Mouse (Mus musculus) hindbrain, embryonic 14.5 days (tissue): ENCODE measurements at regions not wholly inside any gene's neighbourhood (a gene's known extent, or its start where the extent isn't known, plus 50 kb on each side); places are given as distances from the start of the nearest gene placed in this dataset.
"Not testable (repeated sequence)": the region's sequence is repeated elsewhere in the genome, so short reads cannot be mapped to it uniquely, and the experiment has no call there.

ENCODE experiments used
- ATAC-seq: fragments of 200-750 bp; cut with Nextera tagmentation; 2 replicates; pipeline ENCODE4 v1.8.0; 2017; ENCODE audit warnings: moderate number of reproducible peaks, mild to moderate bottlenecking, moderate TSS enrichment, moderate library complexity; ENCODE audit not compliant: low FRiP score
- DNase-seq: peaks from one replicate; pipeline ENCODE4 v3.0.0-alpha.2; 2015; ENCODE audit warnings: low spot score
- H3K27ac ChIP-seq: fragments of 300-500 bp; sonication (generic); 2 replicates; pipeline ENCODE4 v1.5.1; 2014; ENCODE audit warnings: mild to moderate bottlenecking, moderate library complexity
- H3K27me3 ChIP-seq: fragments of 300-500 bp; sonication (generic); 2 replicates; pipeline ENCODE4 v1.6.1; 2014; ENCODE audit warnings: mild to moderate bottlenecking, low read length, mixed read lengths; ENCODE audit not compliant: control insufficient read depth, insufficient read depth
- H3K36me3 ChIP-seq: fragments of 300-500 bp; sonication (generic); replicated peaks from 2 replicates; pipeline ENCODE4 v1.6.1; 2014; ENCODE audit not compliant: control insufficient read depth, insufficient read depth
- H3K4me1 ChIP-seq: fragments of 300-500 bp; sonication (generic); replicated peaks from 2 replicates; pipeline ENCODE4 v1.6.1; 2014; ENCODE audit warnings: antibody characterized with exemption, low read length, mixed read lengths; ENCODE audit not compliant: control insufficient read depth, insufficient read depth
- H3K4me2 ChIP-seq: fragments of 300-500 bp; sonication (generic); replicated peaks from 2 replicates; pipeline ENCODE4 v1.6.1; 2014; ENCODE audit warnings: mild to moderate bottlenecking, moderate library complexity
- H3K4me3 ChIP-seq: fragments of 300-500 bp; sonication (generic); replicated peaks from 2 replicates; pipeline ENCODE4 v1.5.1; 2014; ENCODE audit warnings: mild to moderate bottlenecking, low read length
- H3K9ac ChIP-seq: fragments of 300-500 bp; sonication (generic); 2 replicates; pipeline ENCODE4 v1.6.1; 2014
- H3K9me3 ChIP-seq: fragments of 300-500 bp; sonication (generic); 2 replicates; pipeline ENCODE4 v1.6.1; 2016; ENCODE audit warnings: low read length; ENCODE audit not compliant: control insufficient read depth
- WGBS: fragments of 180-500 bp; shearing (Covaris S2); extraction: QIAGEN DNeasy Blood & Tissue Kit; methylation state at CpG from one replicate; pipeline ENCODE4 v1.1.7; 2014; 5-methylcytosine and 5-hydroxymethylcytosine counted together

DNA sequence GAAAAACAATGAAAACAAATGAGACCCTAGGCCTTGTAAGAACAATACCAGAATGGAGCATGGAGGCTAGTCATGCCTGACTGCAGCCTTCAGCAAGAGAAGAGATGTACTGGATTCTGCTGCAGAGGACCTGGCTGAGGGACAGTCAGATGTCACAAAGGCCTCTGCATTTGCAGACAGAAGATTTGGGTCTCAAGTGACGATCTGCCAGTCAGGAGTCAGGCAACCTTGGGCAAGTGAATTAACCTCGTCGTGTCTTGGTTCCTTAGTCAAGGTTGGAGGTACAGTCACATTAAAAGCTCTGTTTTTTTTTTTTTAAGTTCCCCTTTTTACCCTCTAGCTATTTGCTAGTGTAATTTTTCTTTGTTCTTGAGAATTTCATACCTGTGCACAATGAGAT, 276.6 kb downstream of the Eipr1 start:
- Histone ChIP-seq H3K4me1 (0 out of 2 replicates have a peak, but pooled peaks cover 3% of the 10 kb centered on the region), H3K36me3 (no peaks in the 10 kb centered on the region), H3K4me3 (no peak overlapping the region), H3K9ac (no peak overlapping the region), H3K4me2 (no peak overlapping the region), H3K9me3 (no peaks in the 10 kb centered on the region), H3K27me3 (no peaks in the 10 kb centered on the region), H3K27ac (no peak overlapping the region)
- no peak for ATAC-seq
- 75% methylated on average over 3 of the region's 3 CpGs for WGBS
- DNase-seq, result no peak

DNA sequence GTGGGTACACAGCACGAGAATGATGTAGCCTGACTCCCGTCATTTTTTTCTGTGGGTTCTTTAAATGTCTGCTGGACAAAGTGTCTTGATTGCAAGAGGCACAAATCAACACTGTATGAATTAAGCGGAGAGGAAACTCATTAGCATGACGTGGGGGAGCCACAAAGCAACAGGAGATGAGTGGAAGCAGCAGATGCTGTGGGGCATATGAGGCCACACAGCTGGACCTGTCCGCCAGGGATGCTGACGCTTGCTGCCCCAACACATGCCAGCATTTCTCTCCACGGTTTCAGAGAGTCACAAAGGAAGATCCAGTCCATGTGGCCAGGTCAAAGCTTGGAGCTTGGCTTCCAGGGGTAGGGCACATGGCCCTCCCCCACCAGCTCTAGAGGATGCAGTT, 277.9 kb downstream of the Eipr1 start:
- Histone ChIP-seq H3K4me2 (no peak overlapping the region), H3K36me3 (no peaks in the 10 kb centered on the region), H3K9ac (no peak overlapping the region), H3K9me3 (no peaks in the 10 kb centered on the region), H3K27me3 (no peaks in the 10 kb centered on the region), H3K4me3 (no peak overlapping the region), H3K27ac (no peak overlapping the region), H3K4me1 (0 out of 2 replicates have a peak, but pooled peaks cover 3% of the 10 kb centered on the region)
- ATAC-seq, result no peak
- WGBS, result 40% methylated on average over 7 of the region's 7 CpGs
- DNase-seq, result no peak

DNA sequence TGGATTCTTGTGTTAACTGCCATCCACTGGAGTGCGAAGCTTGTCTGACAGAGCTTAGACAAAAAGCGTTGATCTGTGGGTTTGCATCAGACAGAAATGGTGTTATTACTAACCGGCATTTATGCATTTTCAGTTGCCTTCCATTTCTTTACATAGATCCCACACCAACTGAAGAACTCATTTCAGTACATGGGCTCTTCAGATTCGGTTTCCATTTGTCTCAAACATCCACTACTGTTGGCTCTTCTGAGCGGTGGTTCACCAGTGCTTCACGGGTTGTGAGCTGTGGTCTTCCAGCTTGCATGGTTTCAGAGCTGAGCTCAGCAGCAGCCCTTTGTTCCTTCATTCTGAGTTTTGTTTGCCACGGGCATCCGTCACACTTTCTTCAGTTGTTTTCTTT, 294.4 kb downstream of the Eipr1 start:
- Histone ChIP-seq H3K4me2 (no peak overlapping the region), H3K36me3 (no peaks in the 10 kb centered on the region), H3K9me3 (no peaks in the 10 kb centered on the region), H3K27ac (no peak overlapping the region), H3K9ac (no peak overlapping the region), H3K27me3 (0 out of 2 replicates have a peak, but pooled peaks cover 3% of the 10 kb centered on the region), H3K4me3 (no peak overlapping the region), H3K4me1 (peaks cover 15% of the 10 kb centered on the region)
- ATAC-seq, result no peak
- DNase-seq, result no peak
- 68% methylated on average over 8 of the region's 8 CpGs for WGBS

DNA sequence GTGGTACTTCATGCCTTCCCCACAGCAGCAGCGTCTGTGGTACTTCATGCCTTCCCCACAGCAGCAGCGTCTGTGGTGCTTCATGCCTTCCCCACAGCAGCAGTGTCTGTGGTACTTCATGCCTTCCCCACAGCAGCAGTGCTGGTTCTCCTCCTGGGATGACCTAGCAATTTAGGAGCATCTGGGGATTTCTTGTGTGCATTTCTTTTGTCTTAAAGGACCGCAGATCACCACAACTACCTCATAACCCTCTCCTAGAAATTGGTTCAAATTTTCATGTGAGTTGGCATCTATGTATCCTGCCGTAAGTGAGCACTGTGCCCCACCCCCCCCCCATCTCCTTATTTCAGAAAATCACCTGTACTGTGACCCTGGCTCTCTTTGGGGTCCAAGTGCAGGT, 297.0 kb downstream of the Eipr1 start:
- H3K4me2 ChIP-seq, ATAC-seq, H3K27me3 ChIP-seq, H3K9ac ChIP-seq, H3K36me3 ChIP-seq, DNase-seq, H3K4me3 ChIP-seq, H3K9me3 ChIP-seq: not testable (repeated sequence)
- 36% methylated on average over 2 of the region's 4 CpGs for WGBS
- Histone ChIP-seq H3K27ac (peak overlapping the region; percentile 71), H3K4me1 (peaks cover 15% of the 10 kb centered on the region)

DNA sequence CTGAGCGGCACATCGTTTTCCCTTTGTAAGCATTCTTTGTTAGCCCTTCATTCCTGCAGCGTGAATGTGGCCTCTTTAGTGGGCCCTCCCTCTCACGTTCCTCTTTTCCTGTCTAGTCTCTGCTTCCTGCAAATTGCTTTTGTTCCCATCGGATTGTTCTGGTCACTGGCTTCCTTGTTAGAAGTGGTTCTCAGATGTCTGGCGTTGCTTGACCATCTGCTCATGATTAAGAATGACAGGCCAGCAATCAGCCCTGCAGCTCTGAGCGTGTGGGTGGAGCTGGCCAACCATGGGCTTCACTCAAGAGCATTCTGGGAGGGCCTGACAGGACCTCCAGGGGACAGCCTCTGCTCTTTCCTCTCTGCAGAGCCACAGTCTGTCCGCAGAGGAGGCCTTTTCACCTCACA, 297.5 kb downstream of the Eipr1 start:
- H3K9ac ChIP-seq, result no peak overlapping the region

DNA sequence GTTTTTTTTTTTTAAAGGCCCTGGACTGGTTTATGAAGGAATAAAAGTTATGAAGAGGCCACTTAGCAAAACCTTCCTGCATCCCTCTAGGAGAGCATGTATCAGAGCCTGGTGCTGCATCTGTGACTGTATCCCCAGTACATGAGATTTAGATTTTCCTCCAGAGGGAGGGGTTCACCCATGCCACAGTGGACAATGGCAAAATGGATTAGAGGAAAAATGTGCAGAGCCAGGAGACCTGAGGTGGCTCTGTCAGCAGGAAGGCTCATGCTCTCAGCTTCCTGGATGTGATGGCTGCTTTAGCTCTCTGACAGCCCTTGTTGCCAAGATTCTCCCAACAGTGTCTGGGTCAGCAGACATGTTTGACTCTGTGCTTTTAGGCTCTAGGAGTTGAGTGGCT, 298.2 kb downstream of the Eipr1 start:
- DNase-seq (no peak), ATAC-seq (no peak)
- peak overlapping the region; percentile 71; the same call in 1 of the 2 replicates for H3K27ac ChIP-seq

More for the DNA sequence above, 297.5 kb downstream of the Eipr1 start:
- H3K27ac ChIP-seq, result peak overlapping the region; percentile 71
- H3K4me3 ChIP-seq, result no peak overlapping the region
- H3K4me2 ChIP-seq, result no peak overlapping the region
- DNase-seq (peak; percentile 57), ATAC-seq (peak; percentile 83)
- H3K27me3 ChIP-seq, result 0 out of 2 replicates have a peak, but pooled peaks cover 3% of the 10 kb centered on the region
- H3K36me3 ChIP-seq, result no peaks in the 10 kb centered on the region
- WGBS, result 2% methylated on average over 8 of the region's 8 CpGs
- peaks cover 15% of the 10 kb centered on the region for H3K4me1 ChIP-seq
- no peaks in the 10 kb centered on the region for H3K9me3 ChIP-seq

DNA sequence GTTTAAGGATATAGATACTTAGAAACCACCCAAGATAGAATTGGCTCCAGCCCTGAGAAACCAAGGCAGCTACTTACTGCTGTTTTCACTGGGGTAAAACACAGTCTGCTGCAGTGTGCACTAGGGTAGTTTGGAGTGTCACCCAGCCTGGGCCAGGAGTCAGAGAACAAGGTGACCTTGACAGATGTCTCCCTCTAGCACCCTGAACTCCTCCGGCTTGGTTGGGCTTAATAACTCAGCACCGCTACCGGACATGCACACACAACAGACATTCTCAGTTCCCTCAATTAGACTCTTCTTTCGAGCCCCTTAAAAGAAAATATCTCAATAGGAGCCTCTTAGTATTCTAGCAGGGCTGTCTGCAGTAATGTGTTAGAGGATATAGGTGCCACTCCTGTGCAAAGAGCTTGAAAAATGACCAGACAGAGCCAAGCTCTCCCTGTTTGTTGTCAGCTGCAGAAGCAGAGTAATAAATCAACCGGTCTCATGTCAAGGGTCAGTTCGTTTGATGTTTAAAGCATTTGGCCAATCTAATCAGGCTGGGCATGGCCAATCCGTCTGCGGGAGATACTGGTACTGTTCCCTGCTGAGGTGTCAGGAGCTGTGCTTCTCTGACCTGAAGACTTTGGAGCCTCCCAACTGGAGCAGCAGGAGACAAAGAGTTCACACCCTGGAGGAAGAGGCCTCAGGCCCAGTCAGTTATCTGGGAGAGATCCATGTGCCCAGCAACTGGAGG, 299.1 kb downstream of the Eipr1 start:
- H3K9me3 ChIP-seq, result no peaks in the 10 kb centered on the region
- peaks cover 24% of the 10 kb centered on the region for H3K4me1 ChIP-seq
- H3K27me3 ChIP-seq, result no peaks in the 10 kb centered on the region
- WGBS, result 32% methylated on average over 8 of the region's 8 CpGs
- H3K9ac ChIP-seq, result no peak overlapping the region
- DNase-seq (peak; percentile 50), ATAC-seq (0 out of 2 replicates have a peak, but pooled peaks have one; percentile 31)
- H3K4me2 ChIP-seq, result no peak overlapping the region
- peak overlapping the region; percentile 4; the same call in 1 of the 2 replicates for H3K27ac ChIP-seq
- H3K36me3 ChIP-seq, result no peaks in the 10 kb centered on the region
- no peak overlapping the region for H3K4me3 ChIP-seq

More for the DNA sequence above, 298.2 kb downstream of the Eipr1 start:
- no peaks in the 10 kb centered on the region for H3K9me3 ChIP-seq
- H3K9ac ChIP-seq, result no peak overlapping the region
- 0 out of 2 replicates have a peak, but pooled peaks cover 3% of the 10 kb centered on the region for H3K27me3 ChIP-seq
- no peak overlapping the region for H3K4me3 ChIP-seq
- H3K4me1 ChIP-seq, result peaks cover 16% of the 10 kb centered on the region
- no peaks in the 10 kb centered on the region for H3K36me3 ChIP-seq
- no peak overlapping the region for H3K4me2 ChIP-seq

DNA sequence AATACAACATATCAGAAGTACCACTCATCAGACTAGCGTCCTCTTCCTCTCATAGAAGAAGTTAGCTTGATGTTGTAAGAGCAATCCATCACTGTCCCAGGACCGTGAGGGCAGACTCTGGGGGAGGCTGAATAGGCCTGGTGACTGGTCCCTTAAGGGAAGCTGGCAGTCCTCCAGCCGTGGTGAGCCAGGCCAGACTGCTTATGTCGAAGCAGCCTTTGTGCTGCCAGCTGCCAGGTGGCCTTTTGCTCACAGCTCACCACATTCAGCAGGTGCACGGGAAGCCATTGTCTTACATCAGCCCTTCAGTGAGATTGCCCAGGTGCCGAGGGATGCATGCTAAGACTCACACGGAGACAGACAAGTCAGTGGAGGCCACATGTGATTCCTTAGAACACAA, 302.8 kb downstream of the Eipr1 start:
- DNase-seq (peak; percentile 65), ATAC-seq (0 out of 2 replicates have a peak, but pooled peaks have one; percentile 17)
- 0 out of 2 replicates have a peak overlapping the region, but pooled peaks have one; percentile 26 for H3K27ac ChIP-seq

DNA sequence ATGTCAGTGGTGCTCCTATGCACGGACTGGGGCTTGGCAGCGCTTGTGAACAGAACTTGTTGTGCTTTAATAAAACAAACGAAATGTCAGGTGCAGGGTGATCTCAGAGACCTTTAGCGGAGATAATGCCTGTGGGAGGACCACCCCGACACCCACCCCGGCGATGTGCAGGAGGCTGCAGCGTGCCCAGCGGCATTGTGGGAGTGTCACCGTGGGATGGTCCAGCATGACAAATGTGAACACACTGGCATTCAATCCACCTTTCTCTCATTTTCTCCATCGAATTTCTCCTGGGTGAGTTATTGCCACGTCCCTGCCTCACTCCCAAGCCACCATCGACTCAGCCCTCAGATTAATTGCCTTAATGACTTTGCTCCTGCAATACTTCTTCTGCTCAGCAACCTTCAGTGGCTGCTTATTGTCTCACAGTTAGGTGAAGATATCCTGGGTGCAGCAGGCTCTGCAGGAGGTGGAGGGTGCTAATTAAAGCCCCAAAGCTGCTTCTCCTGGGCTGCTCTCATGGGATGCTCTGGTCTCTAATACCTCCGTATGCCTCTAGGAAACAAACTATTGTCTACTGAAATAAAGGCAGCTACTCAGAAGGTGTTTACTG, 310.5 kb downstream of the Eipr1 start:
- DNase-seq (no peak), ATAC-seq (no peak)
- Histone ChIP-seq H3K27ac (peak overlapping the region; percentile 33; the same call in 1 of the 2 replicates), H3K4me3 (no peak overlapping the region), H3K4me1 (peaks cover 14% of the 10 kb centered on the region), H3K27me3 (no peaks in the 10 kb centered on the region), H3K9ac (no peak overlapping the region), H3K36me3 (no peaks in the 10 kb centered on the region), H3K4me2 (no peak overlapping the region), H3K9me3 (no peaks in the 10 kb centered on the region)
- WGBS, result 49% methylated on average over 14 of the region's 14 CpGs

More for the DNA sequence above, 302.8 kb downstream of the Eipr1 start:
- no peak overlapping the region for H3K4me3 ChIP-seq
- H3K27me3 ChIP-seq, result no peaks in the 10 kb centered on the region
- H3K4me1 ChIP-seq, result peaks cover 17% of the 10 kb centered on the region
- 33% methylated on average over 7 of the region's 7 CpGs for WGBS
- no peaks in the 10 kb centered on the region for H3K9me3 ChIP-seq
- H3K9ac ChIP-seq, result no peak overlapping the region
- no peak overlapping the region for H3K4me2 ChIP-seq
- no peaks in the 10 kb centered on the region for H3K36me3 ChIP-seq
